Mouse (Mus musculus): ENCODE data around the gene Calcrl.
A peak's percentile ranks its signal among the peaks of the same experiment; 100 is the strongest.

Calcrl gene

GRCm38 (mm10) chr2:84425138-84425537 lies at the start of gene Calcrl:
TSS of gene Calcrl (minus strand) at chr2:84425411.
- peak; percentile 49 to 80 for DNase-seq (ENCODE audit: low spot score in 2 of 2)

- no peak for DNase-seq (ENCODE audit: low spot score in 2 of 2)
These were observed 49.4 kb upstream of the Calcrl start for GRCm38 (mm10) chr2:84474651-84475050.

GRCm38 (mm10) chr2:84473941-84474530 lies 48.8 kb upstream of the Calcrl start:
- DNase-seq (ENCODE audit: low spot score in 2 of 2) = no peak

- DNase-seq (ENCODE audit: low spot score in 2 of 2) = no peak
These were observed 42.2 kb upstream of the Calcrl start for GRCm38 (mm10) chr2:84467391-84467790.

- no peak for DNase-seq (ENCODE audit: low spot score in 2 of 2)
These were observed 39.7 kb upstream of the Calcrl start for GRCm38 (mm10) chr2:84464956-84465355.

- DNase-seq (ENCODE audit: low spot score in 2 of 2) = no peak
These were observed 37.2 kb upstream of the Calcrl start for GRCm38 (mm10) chr2:84462411-84462810.

GRCm38 (mm10) chr2:84459651-84460177 lies 34.5 kb upstream of the Calcrl start:
- DNase-seq (ENCODE audit: low spot score in 2 of 2) = no peak

- no peak for DNase-seq (ENCODE audit: low spot score in 2 of 2)
These were observed 32.0 kb upstream of the Calcrl start for GRCm38 (mm10) chr2:84457221-84457620.

- peak in 1 of 2 experiments; percentile 43 for DNase-seq (ENCODE audit: low spot score in 2 of 2)
These were observed 30.1 kb upstream of the Calcrl start for GRCm38 (mm10) chr2:84455236-84455799.

GRCm38 (mm10) chr2:84454551-84455235 lies 29.5 kb upstream of the Calcrl start:
- DNase-seq (ENCODE audit: low spot score in 2 of 2) = no peak

GRCm38 (mm10) chr2:84454051-84454450 lies 28.8 kb upstream of the Calcrl start:
- no peak for DNase-seq (ENCODE audit: low spot score in 2 of 2)

- DNase-seq (ENCODE audit: low spot score in 2 of 2) = no peak
These were observed 20.3 kb upstream of the Calcrl start for GRCm38 (mm10) chr2:84445499-84445898.

- no peak for DNase-seq (ENCODE audit: low spot score in 2 of 2)
These were observed 16.7 kb upstream of the Calcrl start for GRCm38 (mm10) chr2:84441940-84442339.

GRCm38 (mm10) chr2:84429724-84430123 lies 4.5 kb upstream of the Calcrl start:
- DNase-seq (ENCODE audit: low spot score in 2 of 2) = no peak

GRCm38 (mm10) chr2:84428836-84429235 lies 3.6 kb upstream of the Calcrl start:
- DNase-seq (ENCODE audit: low spot score in 2 of 2) = no peak

- no peak for DNase-seq (ENCODE audit: low spot score in 2 of 2)
These were observed 1.3 kb upstream of the Calcrl start for GRCm38 (mm10) chr2:84426531-84426930.

GRCm38 (mm10) chr2:84416501-84416900 lies 8.7 kb downstream of the Calcrl start:
- no peak for DNase-seq (ENCODE audit: low spot score in 2 of 2)

GRCm38 (mm10) chr2:84409796-84410592 lies 15.2 kb downstream of the Calcrl start:
- DNase-seq (ENCODE audit: low spot score in 2 of 2) = no peak

- DNase-seq (ENCODE audit: low spot score in 2 of 2) = no peak
These were observed 20.4 kb downstream of the Calcrl start for GRCm38 (mm10) chr2:84404834-84405233.

- DNase-seq (ENCODE audit: low spot score in 2 of 2) = no peak
These were observed 22.5 kb downstream of the Calcrl start for GRCm38 (mm10) chr2:84402713-84403112.

- no peak for DNase-seq (ENCODE audit: low spot score in 2 of 2)
These were observed 28.7 kb downstream of the Calcrl start for GRCm38 (mm10) chr2:84396557-84396956.

GRCm38 (mm10) chr2:84393236-84393635 lies 32.0 kb downstream of the Calcrl start:
- no peak for DNase-seq (ENCODE audit: low spot score in 2 of 2)

Measured in spleen, postnatal 10 days (tissue).